Mouse (Mus musculus) heart, postnatal 0 days (tissue): ENCODE data around the gene Mettl7a1. TPM values are rescaled to one million over a fixed set of nuclear protein-coding genes. Genes with fewer than 3 reads are reported as not detected.

Source experiments
- ATAC-seq: fragments of 200-750 bp; cut with Nextera tagmentation; 2 replicates; pipeline ENCODE4 v1.8.0; 2017; ENCODE audit warnings: low read depth, moderate number of reproducible peaks, moderate library complexity; ENCODE audit not compliant: insufficient read depth
- DNase-seq: peaks from one replicate; pipeline ENCODE4 v3.0.0-alpha.2; 2016; ENCODE audit warnings: low spot score
- H3K27ac ChIP-seq: fragments of 300-500 bp; sonication (generic); 2 replicates; pipeline ENCODE4 v1.5.1; 2014; ENCODE audit warnings: low read depth, mild to moderate bottlenecking
- H3K27me3 ChIP-seq: fragments of 300-500 bp; sonication (generic); 2 replicates; pipeline ENCODE4 v1.6.1; 2014; ENCODE audit warnings: low read length, mixed read lengths; ENCODE audit not compliant: control insufficient read depth, insufficient read depth
- H3K36me3 ChIP-seq: fragments of 300-500 bp; sonication (generic); replicated peaks from 2 replicates; pipeline ENCODE4 v1.6.1; 2014; ENCODE audit warnings: low read length, mixed read lengths; ENCODE audit not compliant: control insufficient read depth, insufficient read depth
- H3K4me1 ChIP-seq: fragments of 300-500 bp; sonication (generic); 2 replicates; pipeline ENCODE4 v1.6.1; 2014; ENCODE audit warnings: antibody characterized with exemption; ENCODE audit not compliant: control insufficient read depth, insufficient read depth
- H3K4me2 ChIP-seq: fragments of 300-500 bp; sonication (generic); 2 replicates; pipeline ENCODE4 v1.6.1; 2014; ENCODE audit warnings: low read depth, mild to moderate bottlenecking, low read length, moderate library complexity
- H3K4me3 ChIP-seq: fragments of 300-500 bp; sonication (generic); 2 replicates; pipeline ENCODE4 v1.5.1; 2014; ENCODE audit warnings: low read depth, low read length
- H3K9ac ChIP-seq: fragments of 300-500 bp; sonication (generic); replicated peaks from 2 replicates; pipeline ENCODE4 v1.6.1; 2014; ENCODE audit warnings: low read depth, low read length, mixed read lengths
- H3K9me3 ChIP-seq: fragments of 300-500 bp; sonication (generic); replicated peaks from 2 replicates; pipeline ENCODE4 v1.6.1; 2016; ENCODE audit warnings: low read length; ENCODE audit not compliant: control insufficient read depth
- CTCF ChIP-seq: IDR thresholded peaks from 2 replicates; pipeline ENCODE4 v1.5.1; 2016; ENCODE audit warnings: antibody characterized with exemption, control low read depth, low read depth
- EP300 ChIP-seq: IDR thresholded peaks from 2 replicates; pipeline ENCODE4 v1.6.1; 2016; ENCODE audit warnings: antibody characterized with exemption, low read depth
- WGBS: fragments of 180-500 bp; shearing (Covaris S2); extraction: QIAGEN DNeasy Blood & Tissue Kit; methylation state at CpG from one replicate; pipeline ENCODE4 v1.1.7; 2014; 5-methylcytosine and 5-hydroxymethylcytosine counted together
- polyA plus RNA-seq: library from polyadenylated mRNA; unstranded; fragments of >200 nt; fragmentation: Nextera tagmentation; extraction: Ambion mirVana; gene quantifications from 2 replicates; pipeline ENCODE4 v1.2.1, GENCODE M21; 2015
- total RNA-seq: library from RNA; depleted of rRNA; stranded (reverse); fragments of >200 nt; gene quantifications from 2 replicates; pipeline ENCODE4 v1.2.3, GENCODE M21; 2014; ENCODE audit warnings: low replicate concordance

Gene Mettl7a1
- total and polyA plus RNA-seq, 2 experiments from 2014 or later: 7.0 to 23.6 TPM

DNA sequence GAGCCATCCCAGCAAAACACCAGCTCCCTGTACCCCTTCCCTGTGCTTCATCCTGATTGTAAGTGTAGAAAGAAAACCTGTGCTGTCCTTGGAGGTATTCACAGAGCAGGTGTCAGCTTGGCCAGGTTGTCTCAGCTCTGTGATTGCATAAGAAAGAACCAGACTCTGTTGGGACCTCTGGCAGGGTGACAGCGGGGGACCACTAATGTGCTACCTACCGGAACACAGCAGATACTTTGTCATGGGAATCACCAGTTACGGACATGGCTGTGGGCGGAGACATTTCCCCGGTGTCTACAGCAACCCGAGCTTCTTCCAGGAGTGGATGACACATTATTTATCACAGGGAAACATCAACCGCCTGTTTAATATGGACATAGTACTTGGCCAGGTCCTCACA lies 11.6 kb upstream of the Mettl7a1 start:
- Histone ChIP-seq H3K36me3 (no peaks in the 10 kb centered on the region), H3K4me3 (no peak overlapping the region), H3K4me1 (no peaks in the 10 kb centered on the region), H3K9me3 (no peaks in the 10 kb centered on the region), H3K27me3 (no peaks in the 10 kb centered on the region), H3K27ac (no peak overlapping the region), H3K4me2 (no peak overlapping the region), H3K9ac (no peak overlapping the region)
- TF ChIP-seq EP300 (no peak), CTCF (no peak)
- DNase-seq: no peak
- WGBS: 57% methylated on average over 7 of the region's 7 CpGs
- no peak for ATAC-seq

DNA sequence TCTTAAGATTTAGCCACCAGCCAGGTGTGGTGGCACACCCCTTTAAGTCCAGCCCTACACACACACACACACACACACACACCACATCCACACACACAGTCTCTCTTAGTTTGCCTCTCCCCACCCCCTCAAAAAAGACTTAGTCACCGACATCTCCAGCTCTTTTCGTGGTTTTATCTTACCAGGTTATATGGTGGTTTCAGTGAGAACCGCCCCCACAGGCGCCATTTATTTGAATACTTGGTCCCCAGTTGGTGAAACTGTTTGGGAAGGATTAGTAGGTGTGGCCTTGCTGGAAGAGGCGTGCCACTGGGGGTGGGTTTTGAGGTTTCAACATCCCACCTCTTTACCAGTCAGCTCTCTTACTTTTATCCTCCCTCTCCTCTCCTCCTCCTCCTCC lies 6.1 kb upstream of the Mettl7a1 start:
- 82% methylated on average over 5 of the region's 5 CpGs for whole genome bisulfite sequencing
- H3K4me3 ChIP-seq: no peak overlapping the region
- no peak overlapping the region for H3K9ac ChIP-seq
- H3K27me3 ChIP-seq: no peaks in the 10 kb centered on the region
- no peak for TF ChIP-seq EP300
- TF ChIP-seq CTCF: no peak
- H3K4me1 ChIP-seq: no peaks in the 10 kb centered on the region
- H3K4me2 ChIP-seq: no peak overlapping the region
- H3K36me3 ChIP-seq: no peaks in the 10 kb centered on the region
- no peak overlapping the region for H3K27ac ChIP-seq
- ATAC-seq (no peak), DNase-seq (no peak)
- no peaks in the 10 kb centered on the region for H3K9me3 ChIP-seq

DNA sequence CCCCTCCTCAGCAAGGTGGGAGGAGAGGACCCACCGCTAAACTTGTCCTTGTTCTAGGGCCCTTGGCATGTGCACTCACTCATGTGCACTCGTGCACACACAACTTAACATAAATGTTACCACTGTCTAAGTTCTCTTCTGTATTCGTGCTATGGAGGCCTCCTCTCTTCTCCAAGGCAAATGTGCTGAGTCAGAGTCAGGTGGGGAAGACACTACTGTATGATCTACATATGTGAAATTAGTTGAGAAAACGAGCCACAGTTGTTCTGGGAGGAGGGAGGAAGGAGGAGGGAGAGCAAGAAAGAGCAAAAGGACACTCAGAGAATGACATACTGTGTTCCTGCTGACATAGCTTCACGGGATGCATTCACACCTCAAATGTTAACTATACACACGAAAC lies 3.4 kb upstream of the Mettl7a1 start:
- Histone ChIP-seq H3K36me3 (no peaks in the 10 kb centered on the region), H3K4me2 (no peak overlapping the region), H3K9ac (no peak overlapping the region), H3K27ac (no peak overlapping the region), H3K4me1 (peaks cover 3% of the 10 kb centered on the region; the same call in 1 of the 2 replicates), H3K4me3 (no peak overlapping the region), H3K9me3 (no peaks in the 10 kb centered on the region), H3K27me3 (no peaks in the 10 kb centered on the region)
- DNase-seq: no peak
- TF ChIP-seq EP300 (no peak), CTCF (no peak)
- 75% methylated on average over 6 of the region's 6 CpGs for WGBS
- no peak for ATAC-seq

DNA sequence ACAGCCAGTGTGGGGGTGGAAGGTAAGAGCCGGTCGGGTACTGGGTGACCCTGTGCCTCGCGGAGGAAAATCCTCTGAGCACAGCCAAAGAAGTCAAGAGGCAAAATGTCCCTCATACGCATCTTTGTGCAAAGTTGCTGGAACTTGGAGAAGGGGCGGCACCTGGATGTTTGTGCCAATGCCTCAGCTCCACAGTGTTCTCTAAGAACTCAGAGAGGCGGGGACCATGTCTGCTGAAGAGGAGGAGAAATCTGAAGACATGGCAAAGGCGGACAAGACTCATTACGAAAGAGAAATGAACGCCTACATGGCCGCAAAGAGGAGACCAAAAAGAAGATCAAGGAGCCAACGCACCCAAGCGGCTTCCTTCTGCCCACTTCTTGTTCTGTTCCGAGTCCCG lies 2.4 kb upstream of the Mettl7a1 start:
- TF ChIP-seq CTCF: no peak
- TF ChIP-seq EP300: no peak
- Histone ChIP-seq H3K9ac (no peak overlapping the region), H3K36me3 (no peaks in the 10 kb centered on the region), H3K27ac (no peak overlapping the region), H3K9me3 (no peaks in the 10 kb centered on the region), H3K4me1 (peaks cover 3% of the 10 kb centered on the region; the same call in 1 of the 2 replicates), H3K27me3 (no peaks in the 10 kb centered on the region), H3K4me2 (no peak overlapping the region), H3K4me3 (no peak overlapping the region)
- ATAC-seq (no peak), DNase-seq (no peak)
- 83% methylated on average over 15 of the region's 15 CpGs for WGBS

DNA sequence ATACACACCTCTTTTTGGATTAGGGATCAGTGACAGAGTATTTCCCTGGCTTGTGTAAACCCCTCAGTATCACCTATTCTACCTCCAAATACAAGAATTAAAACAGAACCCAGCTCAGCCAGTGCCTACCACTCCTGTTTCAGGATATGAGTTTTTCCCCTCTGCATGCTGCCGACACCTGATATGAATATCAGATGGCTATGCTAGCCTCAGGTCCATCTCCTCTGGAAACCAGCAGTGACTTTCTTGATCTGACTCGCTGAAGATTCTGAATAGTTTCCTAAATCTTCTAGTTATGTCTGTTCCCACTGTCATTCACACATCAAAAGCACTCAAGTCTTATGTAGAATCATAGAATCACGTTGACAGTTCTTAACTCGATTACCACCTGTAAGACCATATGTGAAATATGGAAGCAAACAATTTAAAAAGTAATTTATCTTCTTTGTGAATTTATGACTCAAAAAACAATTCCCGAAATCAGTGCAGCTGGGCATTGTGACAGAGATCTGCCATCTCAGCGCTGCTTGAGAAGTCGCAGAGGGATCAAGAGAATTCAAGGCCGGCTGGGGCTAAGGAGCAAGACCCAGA lies 417 bp upstream of the Mettl7a1 start:
- TF ChIP-seq EP300: no peak
- TF ChIP-seq CTCF: no peak
- Histone ChIP-seq H3K27ac (peak overlapping the region; percentile 92), H3K9me3 (no peaks in the 10 kb centered on the region), H3K4me3 (peak overlapping the region; percentile 62; the same call in 1 of the 2 replicates), H3K9ac (peak overlapping the region; percentile 72), H3K4me2 (peak overlapping the region; percentile 85), H3K36me3 (no peaks in the 10 kb centered on the region), H3K4me1 (peaks cover 3% of the 10 kb centered on the region; the same call in 1 of the 2 replicates), H3K27me3 (no peaks in the 10 kb centered on the region)
- no peak for DNase-seq
- ATAC-seq: no peak
- 60% methylated on average over 8 of the region's 8 CpGs for whole genome bisulfite sequencing

DNA sequence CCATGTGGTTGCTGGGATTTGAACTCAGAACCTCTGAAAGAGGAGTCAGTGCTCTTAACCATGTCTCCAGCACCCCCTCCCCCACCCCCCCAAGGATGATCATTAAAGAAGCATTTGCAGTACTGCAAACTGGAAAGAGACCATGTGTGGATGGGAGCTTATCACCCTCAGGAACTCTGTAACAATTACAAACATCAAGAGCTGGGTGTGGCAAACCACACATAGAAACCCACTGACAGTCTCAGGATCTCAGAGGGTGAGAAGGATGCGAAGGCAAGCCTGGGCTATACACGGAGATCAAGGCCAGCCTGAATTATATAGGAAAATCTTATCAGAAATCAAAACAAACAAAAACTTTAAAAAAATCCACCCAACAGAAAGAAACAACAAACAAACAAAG lies 2.3 kb downstream of the Mettl7a1 start:
- no peaks in the 10 kb centered on the region for H3K36me3 ChIP-seq
- H3K9ac ChIP-seq: no peak overlapping the region
- H3K27me3 ChIP-seq: no peaks in the 10 kb centered on the region
- DNase-seq (no peak), ATAC-seq (no peak)
- TF ChIP-seq EP300 (no peak), CTCF (no peak)
- 71% methylated on average over 2 of the region's 2 CpGs for WGBS
- no peak overlapping the region for H3K4me2 ChIP-seq
- no peaks in the 10 kb centered on the region for H3K9me3 ChIP-seq
- H3K4me3 ChIP-seq: no peak overlapping the region
- no peak overlapping the region for H3K27ac ChIP-seq
- peaks cover 3% of the 10 kb centered on the region; the same call in 1 of the 2 replicates for H3K4me1 ChIP-seq
